Mouse (Mus musculus) midbrain, embryonic 11.5 days (tissue): Measurements from ENCODE around the gene Zfp941. TPM values are rescaled to one million over a fixed set of nuclear protein-coding genes. Genes with fewer than 3 reads are reported as not detected.
A peak's percentile ranks its signal among the peaks of the same experiment; 100 is the strongest.

ENCODE experiments used
- ATAC-seq: fragments of 200-750 bp; cut with Nextera tagmentation; 2 replicates; pipeline ENCODE4 v1.8.0; 2017; ENCODE audit warnings: moderate TSS enrichment, moderate library complexity; ENCODE audit not compliant: low FRiP score
- DNase-seq: peaks from one replicate; pipeline ENCODE4 v3.0.0; 2015; ENCODE audit warnings: low spot score; ENCODE audit errors: missing footprints
- H3K27ac ChIP-seq: fragments of 300-500 bp; sonication (generic); 2 replicates; pipeline ENCODE4 v1.5.1; 2014; ENCODE audit warnings: low read depth, low read length
- H3K27me3 ChIP-seq: fragments of 300-500 bp; sonication (generic); 2 replicates; pipeline ENCODE4 v1.6.1; 2014; ENCODE audit warnings: mild to moderate bottlenecking, low read length, moderate library complexity, mixed read lengths; ENCODE audit not compliant: control insufficient read depth, insufficient read depth
- H3K36me3 ChIP-seq: fragments of 300-500 bp; sonication (generic); 2 replicates; pipeline ENCODE4 v1.6.1; 2014; ENCODE audit warnings: mild to moderate bottlenecking, low read length, moderate library complexity, mixed read lengths; ENCODE audit not compliant: control insufficient read depth, insufficient read depth
- H3K4me1 ChIP-seq: fragments of 300-500 bp; sonication (generic); 2 replicates; pipeline ENCODE4 v1.6.1; 2014; ENCODE audit warnings: low read length; ENCODE audit not compliant: control insufficient read depth, insufficient read depth
- H3K4me2 ChIP-seq: fragments of 300-500 bp; sonication (generic); 2 replicates; pipeline ENCODE4 v1.6.1; 2014; ENCODE audit warnings: mild to moderate bottlenecking, moderate library complexity
- H3K4me3 ChIP-seq: fragments of 300-500 bp; sonication (generic); 2 replicates; pipeline ENCODE4 v1.5.1; 2014; ENCODE audit warnings: low read depth, low read length
- H3K9ac ChIP-seq: fragments of 300-500 bp; sonication (generic); 2 replicates; pipeline ENCODE4 v1.6.1; 2014; ENCODE audit warnings: low read length
- H3K9me3 ChIP-seq: fragments of 300-500 bp; sonication (generic); 2 replicates; pipeline ENCODE4 v1.6.1; 2016; ENCODE audit warnings: low read length; ENCODE audit not compliant: control insufficient read depth
- WGBS: fragments of 180-500 bp; shearing (Covaris S2); extraction: QIAGEN DNeasy Blood & Tissue Kit; methylation state at CpG from one replicate; pipeline ENCODE4 v1.1.7; 2014; 5-methylcytosine and 5-hydroxymethylcytosine counted together
- polyA plus RNA-seq: library from polyadenylated mRNA; unstranded; fragments of >200 nt; fragmentation: Nextera tagmentation; extraction: Ambion mirVana; gene quantifications from 2 replicates; pipeline ENCODE4 v1.2.1, GENCODE M21; 2014

Gene Zfp941
- polyA plus RNA-seq = 5.4 and 7.1 TPM in 2 replicates

DNA sequence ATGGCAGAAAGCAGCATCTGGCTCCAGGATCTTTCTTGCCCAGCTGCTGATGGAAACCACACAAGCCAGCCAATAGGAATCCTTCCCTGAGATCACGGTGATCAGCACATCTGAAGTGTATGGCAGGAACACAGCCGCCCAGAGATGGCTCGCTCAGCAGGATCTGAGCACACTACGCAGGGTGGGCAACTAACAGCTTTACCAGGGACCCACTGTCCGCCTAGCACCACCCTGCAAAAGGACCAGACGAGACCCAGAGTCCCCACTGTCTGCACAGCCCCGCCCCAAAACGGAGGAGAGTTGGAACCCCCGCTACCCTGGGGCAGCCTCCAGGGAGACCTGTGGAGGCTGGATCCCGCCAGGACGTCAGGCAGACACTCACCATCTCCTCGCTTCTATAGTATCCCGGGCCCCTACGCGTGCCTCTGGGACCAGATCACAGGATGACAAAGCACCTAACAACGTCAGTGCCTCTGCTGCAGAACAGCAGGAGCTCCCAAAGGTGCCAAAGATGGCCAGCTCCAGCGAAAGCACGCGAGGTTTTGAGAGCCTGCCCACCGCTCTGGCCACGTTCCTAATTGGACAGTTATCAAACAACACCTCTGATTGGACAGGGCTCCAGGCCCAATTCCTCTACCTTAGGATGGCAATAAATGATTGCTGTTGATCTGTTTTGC lies at the start of gene Zfp941:
Gene Zfp941, minus strand, starts transcription at position 526 of the 677 bp plus-strand sequence.
- Histone ChIP-seq H3K9me3 (no peaks in the 10 kb centered on the region), H3K4me1 (no peaks in the 10 kb centered on the region), H3K4me3 (peak within 1 kb of the TSS; percentile 49), H3K4me2 (peak within 1 kb of the TSS; percentile 59), H3K9ac (peak within 1 kb of the TSS; percentile 71), H3K27me3 (no peaks in the 10 kb centered on the region), H3K27ac (no peak within 1 kb of the TSS), H3K36me3 (no peaks in the 10 kb centered on the region)
- peak; percentile 96 for DNase-seq
- peak; percentile 89 for ATAC-seq
- 2% methylated on average over 21 of the region's 21 CpGs for WGBS

DNA sequence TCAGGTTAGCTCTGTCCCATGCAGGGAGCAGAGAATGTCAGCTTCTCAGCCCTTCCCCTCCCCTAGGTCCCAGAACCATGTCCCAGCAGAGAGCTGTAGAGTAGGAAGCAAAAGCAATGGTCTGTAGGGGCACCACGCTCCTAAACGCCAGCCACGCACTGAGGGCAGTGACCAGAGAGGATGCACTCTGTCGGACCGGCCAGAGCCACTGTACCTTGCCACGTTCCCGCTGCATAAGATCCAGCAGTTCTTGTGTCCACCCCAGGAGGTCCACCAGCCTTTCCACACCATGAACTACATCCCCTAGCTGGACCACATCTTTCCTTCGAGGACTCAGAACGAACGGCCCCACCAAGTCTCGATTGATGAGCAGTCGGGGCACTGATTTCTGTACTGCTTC lies 42.8 kb upstream of the Zfp941 start:
- Histone ChIP-seq H3K4me1 (no peaks in the 10 kb centered on the region), H3K9ac (no peak overlapping the region), H3K9me3 (no peaks in the 10 kb centered on the region), H3K36me3 (peaks cover 4% of the 10 kb centered on the region; the same call in 1 of the 2 replicates), H3K27ac (no peak overlapping the region), H3K4me2 (no peak overlapping the region), H3K4me3 (no peak overlapping the region), H3K27me3 (no peaks in the 10 kb centered on the region)
- ATAC-seq (no peak), DNase-seq (no peak)
- 94% methylated on average over 12 of the region's 12 CpGs for WGBS

DNA sequence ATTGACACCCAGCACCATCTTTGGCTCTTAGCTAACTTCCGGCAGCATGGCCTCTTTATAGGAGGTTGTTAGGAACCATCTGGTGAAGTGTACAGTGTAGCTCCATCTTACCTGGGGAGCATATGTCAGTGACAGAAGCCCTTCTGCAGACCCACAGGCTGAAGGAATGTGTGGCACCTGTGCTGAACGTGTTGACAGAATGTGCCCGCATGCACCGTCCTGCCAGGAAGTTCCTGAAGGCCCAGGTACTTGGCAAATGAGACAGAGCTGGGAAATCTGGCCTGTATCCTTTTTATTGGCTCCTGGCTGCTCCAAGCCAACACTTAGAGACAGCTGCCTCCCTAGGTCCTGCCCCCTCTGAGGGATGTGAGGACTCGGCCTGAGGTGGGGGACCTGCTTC lies 38.8 kb upstream of the Zfp941 start:
- 89% methylated on average over 5 of the region's 5 CpGs for WGBS
- no peak for ATAC-seq
- no peak overlapping the region for H3K4me3 ChIP-seq

GRCm38 (mm10) chr7:140859997-140860396 lies 38.0 kb upstream of the Zfp941 start:
- no peak overlapping the region for H3K27ac ChIP-seq
- DNase-seq = peak; percentile 44
- no peak overlapping the region for H3K4me2 ChIP-seq
- H3K36me3 ChIP-seq = peaks cover 4% of the 10 kb centered on the region; the same call in 1 of the 2 replicates
- H3K4me3 ChIP-seq = no peak overlapping the region
- H3K27me3 ChIP-seq = no peaks in the 10 kb centered on the region
- H3K9me3 ChIP-seq = no peaks in the 10 kb centered on the region
- no peak overlapping the region for H3K9ac ChIP-seq
- WGBS = 80% methylated on average over 6 of the region's 6 CpGs
- ATAC-seq = no peak
- H3K4me1 ChIP-seq = peaks cover 17% of the 10 kb centered on the region

More for the DNA sequence above, 38.8 kb upstream of the Zfp941 start:
- Histone ChIP-seq H3K27ac (no peak overlapping the region), H3K4me2 (no peak overlapping the region), H3K9ac (no peak overlapping the region), H3K27me3 (no peaks in the 10 kb centered on the region), H3K36me3 (peaks cover 4% of the 10 kb centered on the region; the same call in 1 of the 2 replicates), H3K4me1 (peaks cover 10% of the 10 kb centered on the region), H3K9me3 (no peaks in the 10 kb centered on the region)
- DNase-seq = peak; percentile 67

DNA sequence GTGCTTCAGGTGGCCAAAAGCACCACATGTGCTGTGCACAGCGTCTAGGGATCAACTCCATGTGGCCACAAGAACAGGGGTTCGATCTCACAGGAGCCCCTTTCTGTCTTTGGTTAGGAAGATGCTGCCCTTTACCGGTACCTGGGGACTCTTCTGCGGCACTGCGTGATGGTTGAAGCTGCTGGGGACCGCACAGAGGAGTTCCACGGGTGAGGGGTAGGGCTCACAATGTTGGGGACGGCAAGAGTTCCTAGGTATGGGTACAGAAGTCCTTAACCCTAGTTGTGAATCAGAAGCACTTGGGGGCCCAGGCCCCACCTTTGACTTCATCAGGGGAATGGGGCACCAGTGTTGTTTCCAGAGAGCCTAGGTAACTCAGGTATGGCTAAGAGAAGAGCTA lies 36.8 kb upstream of the Zfp941 start:
- Histone ChIP-seq H3K4me3 (0 out of 2 replicates have a peak overlapping the region, but pooled peaks have one; percentile 75), H3K4me1 (peaks cover 17% of the 10 kb centered on the region), H3K9ac (no peak overlapping the region), H3K27me3 (no peaks in the 10 kb centered on the region), H3K9me3 (no peaks in the 10 kb centered on the region), H3K36me3 (peaks cover 4% of the 10 kb centered on the region), H3K4me2 (peak overlapping the region; percentile 99), H3K27ac (no peak overlapping the region)
- 95% methylated on average over 8 of the region's 8 CpGs for WGBS
- ATAC-seq = no peak
- peak; percentile 51 for DNase-seq

DNA sequence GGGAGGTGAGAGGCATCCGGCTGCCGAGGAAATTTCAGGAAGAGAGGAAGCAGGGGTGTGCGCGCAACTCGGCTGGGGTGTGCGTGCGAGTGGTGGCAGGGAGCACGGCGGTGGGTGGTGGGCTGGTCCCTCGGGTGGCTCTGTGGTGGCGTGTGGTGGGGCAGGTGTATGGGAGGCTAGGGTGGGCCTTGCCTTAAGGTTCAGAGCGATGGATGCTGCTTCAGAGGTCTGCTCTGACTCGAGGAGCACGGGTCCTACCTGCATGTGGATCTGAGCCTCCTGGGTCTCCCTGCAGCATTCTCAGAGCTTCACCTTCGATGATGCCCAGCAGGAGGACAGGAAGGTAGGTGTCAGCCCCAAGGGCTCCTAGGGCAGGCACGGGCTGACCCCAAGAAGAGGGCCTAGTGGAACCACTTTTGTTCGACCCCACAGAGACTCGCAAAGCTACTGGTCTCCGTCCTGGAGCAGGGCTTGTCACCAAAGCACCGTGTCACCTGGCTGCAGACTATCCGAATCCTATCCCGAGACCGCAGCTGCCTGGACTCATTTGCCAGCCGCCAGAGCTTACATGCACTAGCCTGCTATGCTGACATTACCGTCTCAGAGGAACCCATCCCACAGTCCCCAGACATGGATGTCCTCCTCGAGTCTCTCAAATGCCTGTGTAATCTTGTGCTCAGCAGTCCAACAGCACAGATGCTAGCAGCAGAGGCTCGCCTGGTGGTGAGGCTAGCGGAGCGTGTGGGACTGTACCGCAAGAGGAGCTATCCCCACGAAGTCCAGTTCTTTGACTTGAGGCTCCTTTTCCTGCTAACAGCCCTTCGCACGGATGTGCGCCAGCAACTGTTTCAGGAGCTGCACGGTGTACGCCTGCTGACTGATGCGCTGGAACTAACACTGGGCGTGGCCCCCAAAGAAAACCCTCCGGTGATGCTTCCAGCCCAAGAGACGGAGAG lies 35.9 kb upstream of the Zfp941 start, which contains the start of gene Bet1l:
Gene Bet1l, minus strand, starts transcription at position 28 of the 956 bp plus-strand sequence.
- DNase-seq = peak; percentile 85
- peak within 1 kb of the TSS; percentile 84 for H3K27ac ChIP-seq
- ATAC-seq = peak; percentile 51
- WGBS = 42% methylated on average over 40 of the region's 40 CpGs
- no peaks in the 10 kb centered on the region for H3K9me3 ChIP-seq
- peak within 1 kb of the TSS; percentile 75 for H3K4me3 ChIP-seq
- H3K4me1 ChIP-seq = peaks cover 17% of the 10 kb centered on the region
- peak within 1 kb of the TSS; percentile 99 for H3K4me2 ChIP-seq
- H3K27me3 ChIP-seq = no peaks in the 10 kb centered on the region
- H3K36me3 ChIP-seq = peaks cover 4% of the 10 kb centered on the region
- H3K9ac ChIP-seq = peak within 1 kb of the TSS; percentile 92

DNA sequence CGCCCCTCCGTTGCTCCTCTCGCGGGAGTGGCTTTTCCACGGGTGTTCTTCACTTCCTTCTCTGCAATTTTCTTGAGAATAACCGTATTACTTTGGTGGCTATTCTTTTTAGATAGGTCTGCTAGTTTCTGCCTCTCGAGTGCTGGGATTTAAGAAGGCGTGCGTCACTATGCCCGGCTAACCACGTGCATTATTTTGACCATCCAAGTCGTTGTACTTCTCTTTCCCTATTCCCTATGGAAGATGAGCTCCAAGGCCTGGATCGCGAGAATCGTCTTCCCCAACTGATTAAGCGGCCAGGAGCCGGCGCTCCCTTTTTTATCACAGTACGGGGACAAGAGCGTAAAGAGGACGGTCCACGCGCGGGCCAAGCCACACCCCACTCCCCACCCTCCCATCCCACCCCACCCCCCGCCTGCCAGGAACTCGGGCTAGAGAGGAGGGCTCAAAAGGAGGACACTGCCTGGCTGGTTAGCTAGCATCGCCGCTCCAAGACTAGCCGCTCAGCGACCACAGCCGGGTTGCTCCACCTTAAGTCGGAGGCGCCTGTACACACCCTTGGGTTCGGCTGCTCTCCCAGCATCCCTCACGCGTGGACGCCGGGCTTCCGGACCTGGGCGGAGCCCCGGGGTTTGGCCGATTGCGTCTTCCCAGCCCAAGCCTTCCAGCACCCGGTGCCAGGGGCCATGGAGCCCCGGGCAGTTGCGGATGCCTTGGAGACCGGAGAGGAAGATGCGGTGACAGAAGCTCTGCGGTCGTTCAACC lies 35.0 kb upstream of the Zfp941 start, which contains the start of gene Ric8a:
Gene Ric8a, plus strand, starts transcription at position 173 of the 765 bp plus-strand sequence.
- ATAC-seq = peak; percentile 83
- H3K9ac ChIP-seq = peak within 1 kb of the TSS; percentile 92
- DNase-seq = peak; percentile 95
- H3K4me3 ChIP-seq = peak within 1 kb of the TSS; percentile 75
- no peaks in the 10 kb centered on the region for H3K27me3 ChIP-seq
- WGBS = under 1% methylated on average over 49 of the region's 50 CpGs
- peaks cover 5% of the 10 kb centered on the region for H3K36me3 ChIP-seq
- peak within 1 kb of the TSS; percentile 99 for H3K4me2 ChIP-seq
- H3K9me3 ChIP-seq = no peaks in the 10 kb centered on the region
- peak within 1 kb of the TSS; percentile 84 for H3K27ac ChIP-seq
- peaks cover 17% of the 10 kb centered on the region for H3K4me1 ChIP-seq
